Mouse (Mus musculus) megakaryocyte, adult 5-6 weeks (primary cell): ENCODE results near the gene Kyat3. TPM values are rescaled to one million over a fixed set of nuclear protein-coding genes. Genes with fewer than 3 reads are reported as not detected.

Experiments
- ATAC-seq: 2 replicates; pipeline ENCODE4 v1.8.0; 2016; ENCODE audit warnings: mild to moderate bottlenecking, inconsistent platforms; ENCODE audit not compliant: poor library complexity, severe bottlenecking
- total RNA-seq, 2 experiments: library from RNA; stranded (forward) in 1 of 2; stranded (reverse) in 1 of 2; fragments of 153-499, 151-499 nt in 1 of 2; fragments of 221-1000, 200-1000 nt in 1 of 2; gene quantifications; 2 replicates each; pipeline versions ENCODE4 v1.2.3 to v1.2.4; 2015 to 2017

Kyat3 gene
- total RNA-seq, 2 experiments from 2014 or later, result 9.2 to 10.2 TPM

GRCm38 (mm10) chr3:142745076-142745475 is 44.2 kb downstream of the Kyat3 start:
- ATAC-seq, result no peak

GRCm38 (mm10) chr3:142747673-142748072 is 46.8 kb downstream of the Kyat3 start:
- ATAC-seq, result no peak

- no peak for ATAC-seq
Measured at GRCm38 (mm10) chr3:142749131-142749530, 48.3 kb downstream of the Kyat3 start.

- no peak for ATAC-seq
Measured at GRCm38 (mm10) chr3:142755132-142755867, 54.4 kb downstream of the Kyat3 start.

- ATAC-seq, result peak; percentile 45; the same call in 1 of the 2 replicates
Measured at GRCm38 (mm10) chr3:142757841-142758240, 57.0 kb downstream of the Kyat3 start.

GRCm38 (mm10) chr3:142758593-142758992 is 57.7 kb downstream of the Kyat3 start:
- ATAC-seq, result no peak

GRCm38 (mm10) chr3:142760356-142760755 is 59.5 kb downstream of the Kyat3 start:
- no peak for ATAC-seq

- peak; percentile 87 for ATAC-seq
Measured at GRCm38 (mm10) chr3:142764995-142765777, 64.3 kb downstream of the Kyat3 start, which contains the start of gene Gtf2b. Gtf2b (plus strand) TSS chr3:142765045.

- ATAC-seq, result peak; percentile 7; the same call in 1 of the 2 replicates
Measured at GRCm38 (mm10) chr3:142765778-142766165, 64.9 kb downstream of the Kyat3 start.

GRCm38 (mm10) chr3:142768498-142768897 is 67.6 kb downstream of the Kyat3 start:
- no peak for ATAC-seq

GRCm38 (mm10) chr3:142770518-142770917 is 69.7 kb downstream of the Kyat3 start:
- no peak for ATAC-seq

GRCm38 (mm10) chr3:142773538-142774191 is 72.8 kb downstream of the Kyat3 start:
- no peak for ATAC-seq

GRCm38 (mm10) chr3:142777227-142777626 is 76.4 kb downstream of the Kyat3 start:
- ATAC-seq, result no peak

- no peak for ATAC-seq
Measured at GRCm38 (mm10) chr3:142786423-142787072, 85.7 kb downstream of the Kyat3 start.

- ATAC-seq, result no peak
Measured at GRCm38 (mm10) chr3:142795587-142795986, 94.7 kb downstream of the Kyat3 start.

Other genes with a start within 250 kb of the Kyat3 start
- 2.9 and 3.6 TPM in 2 replicates for gene Gbp5, start 207.1 kb upstream of the Kyat3 start, total RNA-seq (2015)
- gene Gbp5, start 207.1 kb upstream of the Kyat3 start, total RNA-seq (2017), result 4.9 and 5.0 TPM in 2 replicates
- 16.0 and 16.6 TPM in 2 replicates for gene Gbp7, start 170.7 kb upstream of the Kyat3 start, total RNA-seq (2015)
- 17.8 and 18.4 TPM in 2 replicates for gene Gbp7, start 170.7 kb upstream of the Kyat3 start, total RNA-seq (2017)
- gene Gbp3, start 141.0 kb upstream of the Kyat3 start, total RNA-seq (2015), result 29.4 and 32.1 TPM in 2 replicates
- gene Gbp3, start 141.0 kb upstream of the Kyat3 start, total RNA-seq (2017), result 54.8 and 57.3 TPM in 2 replicates
- gene Gbp2b, start 106.2 kb upstream of the Kyat3 start, total RNA-seq (2015), result not detected in 2 replicates
- not detected in 2 replicates for gene Gbp2b, start 106.2 kb upstream of the Kyat3 start, total RNA-seq (2017)
- gene Gbp2, start 80.4 kb upstream of the Kyat3 start, total RNA-seq (2015), result 23.7 and 25.7 TPM in 2 replicates
- 28.0 and 33.7 TPM in 2 replicates for gene Gbp2, start 80.4 kb upstream of the Kyat3 start, total RNA-seq (2017)
- 85.6 and 86.5 TPM in 2 replicates for gene Gtf2b, start 64.0 kb downstream of the Kyat3 start, total RNA-seq (2015)
- 126 and 133 TPM in 2 replicates for gene Gtf2b, start 64.0 kb downstream of the Kyat3 start, total RNA-seq (2017)
- 34.1 and 39.6 TPM in 2 replicates for gene Pkn2, start 181.0 kb downstream of the Kyat3 start, total RNA-seq (2015)
- 45.2 and 45.5 TPM in 2 replicates for gene Pkn2, start 181.0 kb downstream of the Kyat3 start, total RNA-seq (2017)